Mouse (Mus musculus): ENCODE results near the gene Sugp1.

DNA sequence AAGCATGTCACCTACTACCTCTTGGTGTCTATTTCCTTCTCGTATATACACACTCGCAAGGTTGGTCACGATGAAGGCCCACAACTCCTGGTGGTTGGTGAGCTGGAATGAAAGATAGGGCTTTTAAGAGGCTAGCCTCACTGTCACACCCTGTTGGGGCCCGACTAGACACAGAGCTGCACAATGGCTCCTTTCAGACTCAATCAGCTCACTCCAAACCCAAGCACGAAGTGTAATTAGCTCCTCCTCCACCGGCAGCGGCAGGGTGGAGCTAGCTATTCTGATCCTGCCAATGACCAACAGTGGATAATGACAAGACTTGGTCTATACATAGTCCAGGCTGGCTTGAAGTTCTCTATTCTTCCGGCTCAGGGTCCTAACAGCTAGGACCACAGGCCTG is 19.0 kb upstream of the Sugp1 start:
- TF ChIP-seq EP300 (IDR thresholded peaks at IDR 0.05; ENCODE audit: insufficient read depth, low read depth, low read length) (no peak), POLR2A (IDR thresholded peaks at IDR 0.05; ENCODE audit: insufficient read depth, low read length) (no peak), CTCF (IDR thresholded peaks at IDR 0.05; ENCODE audit: low read depth, low read length) (no peak)
